Mouse (Mus musculus): ENCODE results near the gene Sult2a6.

Sult2a6 gene

GRCm38 (mm10) chr7:14254770-14255169 lies at the start of gene Sult2a6:
Sult2a6 (minus strand) TSS chr7:14254870.
- DNase-seq (ENCODE audit: low read depth, low spot score) = no peak

GRCm38 (mm10) chr7:14215231-14215630 lies 39.4 kb downstream of the Sult2a6 start:
- no peak for DNase-seq (ENCODE audit: low read depth, low spot score)

- DNase-seq (ENCODE audit: low read depth, low spot score) = no peak
Measured at GRCm38 (mm10) chr7:14203417-14203816, 51.3 kb downstream of the Sult2a6 start.

- DNase-seq (ENCODE audit: low read depth, low spot score) = no peak
Measured at GRCm38 (mm10) chr7:14202487-14202886, 52.2 kb downstream of the Sult2a6 start.
